Comparison of ENCODE assay signal across 11 mouse cellular contexts in genomic region chr8:85515391-85515790, GRCm38 (mm10). TPM values are rescaled to one million over a fixed set of nuclear protein-coding genes. Genes with fewer than 3 reads are reported as not detected.
DNase-seq lines count a peak whose midpoint lies in the region; ATAC-seq and TF ChIP-seq lines count a peak whose summit lies in the region.
"Had no signal": no experiment of that assay in that cellular context is flagged by ENCODE, and none has a peak within 500 bp of the region (broad histone marks: within the 10 kb centered on the region; RNA-seq: fewer than 3 reads in every experiment).

No protein-coding gene starts in this region.

- H3K27ac ChIP-seq in embryonic facial prominence, embryonic 14.5 days (replicated peaks; ENCODE audit: low read depth, low read length) = 0 out of 2 replicates have a peak overlapping the region, but pooled peaks have one; percentile 10
- H3K27ac ChIP-seq in thymus, adult 2 months (ENCODE audit: control insufficient read depth, insufficient read depth, low read length) = no peak overlapping the region
- H3K27ac ChIP-seq: hindbrain, embryonic 13.5 days had no signal

- TF ChIP-seq POLR2A in thymus, adult 2 months (IDR thresholded peaks at IDR 0.05; ENCODE audit: control insufficient read depth, extremely low read depth, insufficient read depth, low read length, poor library complexity) = no peak

- no peak overlapping the region for H3K9ac ChIP-seq in embryonic facial prominence, embryonic 14.5 days (ENCODE audit: low read depth, low read length)
- H3K9ac ChIP-seq: hindbrain, embryonic 13.5 days had no signal

- no peaks in the 10 kb centered on the region for H3K9me3 ChIP-seq in embryonic facial prominence, embryonic 14.5 days (ENCODE audit: control insufficient read depth, low read length)
- H3K9me3 ChIP-seq: hindbrain, embryonic 13.5 days had no signal

- DNase-seq in layer of hippocampus, adult 18-20 months (ENCODE audit: low spot score in 2 of 2) = peak; percentile 67 to 86
- DNase-seq in layer of hippocampus, adult 9-10 months (ENCODE audit: low spot score) = no peak
- peak; percentile 40 for DNase-seq in embryonic facial prominence, embryonic 14.5 days (ENCODE audit: low spot score)
- peak; percentile 75 to 81 for DNase-seq in layer of hippocampus, adult 8-10 months (ENCODE audit: low spot score in 2 of 2)
- DNase-seq in right cerebral cortex, postnatal 14 days = peak; percentile 40
- no peak for DNase-seq in ovary, postnatal 36 days (ENCODE audit: low spot score)
- DNase-seq in thymus, adult 2 months = no peak
- DNase-seq: adrenal gland, postnatal 14 days; lung, postnatal 36 days had no signal

- no peak for TF ChIP-seq CTCF in thymus, adult 2 months (IDR thresholded peaks at IDR 0.05; ENCODE audit: borderline replicate concordance, control insufficient read depth, extremely low read depth, insufficient read depth, low read length, poor library complexity)

- no peak overlapping the region for H3K4me2 ChIP-seq in embryonic facial prominence, embryonic 14.5 days (ENCODE audit: low read depth, low read length)
- H3K4me2 ChIP-seq: hindbrain, embryonic 13.5 days had no signal

- H3K36me3 ChIP-seq in embryonic facial prominence, embryonic 14.5 days (ENCODE audit: control insufficient read depth, insufficient read depth, low read length) = peaks cover 76% of the 10 kb centered on the region
- no peaks in the 10 kb centered on the region for H3K36me3 ChIP-seq in thymus, adult 2 months (ENCODE audit: control insufficient read depth, insufficient read depth, low read length)

- no peaks in the 10 kb centered on the region for H3K4me1 ChIP-seq in embryonic facial prominence, embryonic 14.5 days (ENCODE audit: control insufficient read depth, insufficient read depth, low read length)
- peaks cover 7% of the 10 kb centered on the region for H3K4me1 ChIP-seq in thymus, adult 2 months (replicated peaks; ENCODE audit: control insufficient read depth, insufficient read depth, low read length)

- 47% methylated on average over 7 of the region's 7 CpGs for WGBS in embryonic facial prominence, embryonic 14.5 days
- WGBS in thymus, adult 2 months = 47% methylated on average over 7 of the region's 7 CpGs

- no peak for ATAC-seq in embryonic facial prominence, embryonic 14.5 days (ENCODE audit: low read depth)
- no peak for ATAC-seq in cerebellum, adult (ENCODE audit: insufficient number of reproducible peaks, low FRiP score, low TSS enrichment)

- H3K4me3 ChIP-seq in embryonic facial prominence, embryonic 14.5 days (ENCODE audit: low read depth, low read length) = no peak overlapping the region
- no peak overlapping the region for H3K4me3 ChIP-seq in thymus, adult 2 months (ENCODE audit: control insufficient read depth, insufficient read depth, low read length)
- H3K4me3 ChIP-seq: hindbrain, embryonic 13.5 days had no signal

- H3K27me3 ChIP-seq in embryonic facial prominence, embryonic 14.5 days (replicated peaks; ENCODE audit: control insufficient read depth, insufficient read depth, low read length) = no peaks in the 10 kb centered on the region
- no peaks in the 10 kb centered on the region for H3K27me3 ChIP-seq in thymus, adult 2 months (ENCODE audit: control insufficient read depth, insufficient read depth, low read length)
- H3K27me3 ChIP-seq: hindbrain, embryonic 13.5 days had no signal

RNA-seq across cellular contexts. Expression of gene Gpt2, which starts 23.0 kb away (rescaled TPM):
- 10 to 100 TPM; 86.8 to 90.7 TPM for total RNA-seq in layer of hippocampus, adult 18-20 months (2021)
- polyA plus RNA-seq in embryonic facial prominence, embryonic 14.5 days (2014; fragmentation: Nextera tagmentation; extraction: Ambion mirVana) = 33.3 and 34.0 TPM in 2 replicates
- total RNA-seq in layer of hippocampus, adult 8-10 months (2022) = 10 to 100 TPM; 69.2 to 87.2 (median 74.1) TPM
- polyA plus RNA-seq in thymus, adult 2 months (2012; rRNA removed) = 6.0 and 8.2 TPM in 2 replicates

RNA-seq across cellular contexts. Expression of gene Dnaja2, which starts 39.8 kb away (rescaled TPM):
- 100 to 1,000 TPM; 211 to 226 TPM for total RNA-seq in layer of hippocampus, adult 18-20 months (2021)
- 149 and 159 TPM in 2 replicates for polyA plus RNA-seq in embryonic facial prominence, embryonic 14.5 days (2014; fragmentation: Nextera tagmentation; extraction: Ambion mirVana)
- 100 to 1,000 TPM; 184 to 196 (median 194) TPM for total RNA-seq in layer of hippocampus, adult 8-10 months (2022)
- polyA plus RNA-seq in thymus, adult 2 months (2012; rRNA removed) = 10.1 and 13.1 TPM in 2 replicates

Comparison
In these comparisons a context has a peak if more than half of its experiments do, and no peak if none do; other contexts are left out.
1. DNase-seq: peak in layer of hippocampus, adult 18-20 months (2 of 2), embryonic facial prominence, embryonic 14.5 days (single experiment), layer of hippocampus, adult 8-10 months (2 of 2) and right cerebral cortex, postnatal 14 days (single experiment); none in layer of hippocampus, adult 9-10 months (single experiment), ovary, postnatal 36 days (single experiment) and thymus, adult 2 months (single experiment).